9 mouse cellular contexts compared by ENCODE assay signal in genomic region chr2:114057303-114057853, GRCm38 (mm10). TPM values are rescaled to one million over a fixed set of nuclear protein-coding genes. Genes with fewer than 3 reads are reported as not detected.
DNase-seq lines count a peak whose midpoint lies in the region; ATAC-seq and TF ChIP-seq lines count a peak whose summit lies in the region.
"Had no signal": no experiment of that assay in that cellular context is flagged by ENCODE, and none has a peak within 500 bp of the region (broad histone marks: within the 10 kb centered on the region; RNA-seq: fewer than 3 reads in every experiment).

No protein-coding gene starts in this region.

- no peaks in the 10 kb centered on the region for H3K27me3 ChIP-seq in forebrain, postnatal 0 days (ENCODE audit: insufficient read depth, low read length)
- no peaks in the 10 kb centered on the region for H3K27me3 ChIP-seq in hindbrain, embryonic 15.5 days
- no peaks in the 10 kb centered on the region for H3K27me3 ChIP-seq in midbrain, postnatal 0 days (ENCODE audit: insufficient read depth, low read length)

- no peak overlapping the region for H3K4me3 ChIP-seq in forebrain, postnatal 0 days (ENCODE audit: low read depth, low read length)
- H3K4me3 ChIP-seq in hindbrain, embryonic 15.5 days, result no peak overlapping the region
- no peak overlapping the region for H3K4me3 ChIP-seq in midbrain, postnatal 0 days (ENCODE audit: low read depth, low read length)

- TF ChIP-seq CTCF in forebrain, postnatal 0 days (IDR thresholded peaks at IDR 0.05; ENCODE audit: low read depth), result no peak
- TF ChIP-seq CTCF in midbrain, postnatal 0 days (IDR thresholded peaks at IDR 0.05), result no peak

- no peaks in the 10 kb centered on the region for H3K4me1 ChIP-seq in forebrain, postnatal 0 days (ENCODE audit: insufficient read depth)
- no peaks in the 10 kb centered on the region for H3K4me1 ChIP-seq in hindbrain, embryonic 15.5 days (replicated peaks)
- peaks cover 4% of the 10 kb centered on the region for H3K4me1 ChIP-seq in midbrain, postnatal 0 days (ENCODE audit: insufficient read depth, low read length)

- peak; percentile 18; the same call in 1 of the 2 replicates for ATAC-seq in forebrain, postnatal 0 days
- peak; percentile 59; the same call in 1 of the 2 replicates for ATAC-seq in hindbrain, embryonic 15.5 days (ENCODE audit: low FRiP score, low read depth)
- peak; percentile 38 for ATAC-seq in midbrain, postnatal 0 days (ENCODE audit: low FRiP score)

- H3K9me3 ChIP-seq in forebrain, postnatal 0 days (ENCODE audit: low read length), result no peaks in the 10 kb centered on the region
- H3K9me3 ChIP-seq in hindbrain, embryonic 15.5 days, result no peaks in the 10 kb centered on the region
- H3K9me3 ChIP-seq in midbrain, postnatal 0 days (ENCODE audit: low read length), result no peaks in the 10 kb centered on the region

- peak; percentile 11 for DNase-seq in embryo, embryonic 10.5 days (ENCODE audit: low spot score)
- DNase-seq in embryo, embryonic 10 days (ENCODE audit: low spot score), result no peak
- DNase-seq in adrenal gland, adult 8-10 months, result peak; percentile 77
- DNase-seq in forebrain, postnatal 0 days, result no peak
- peak; percentile 25 for DNase-seq in midbrain, postnatal 0 days (ENCODE audit: low spot score)
- no peak for DNase-seq in spleen, postnatal 10 days (ENCODE audit: low spot score in 2 of 2)
- no peak for DNase-seq in frontal cortex, postnatal 10 days (ENCODE audit: low spot score in 2 of 2)

- whole genome bisulfite sequencing in forebrain, postnatal 0 days, result 19% methylated on average over 10 of the region's 10 CpGs
- WGBS in hindbrain, embryonic 15.5 days, result 39% methylated on average over 10 of the region's 10 CpGs
- WGBS in midbrain, postnatal 0 days, result 8% methylated on average over 10 of the region's 10 CpGs

- no peaks in the 10 kb centered on the region for H3K36me3 ChIP-seq in forebrain, postnatal 0 days (ENCODE audit: insufficient read depth)
- H3K36me3 ChIP-seq in hindbrain, embryonic 15.5 days, result no peaks in the 10 kb centered on the region
- H3K36me3 ChIP-seq in midbrain, postnatal 0 days (ENCODE audit: insufficient read depth, low read length), result no peaks in the 10 kb centered on the region

- H3K27ac ChIP-seq in forebrain, postnatal 0 days (ENCODE audit: low read depth, low read length), result no peak overlapping the region
- H3K27ac ChIP-seq in hindbrain, embryonic 15.5 days (replicated peaks), result no peak overlapping the region
- H3K27ac ChIP-seq in midbrain, postnatal 0 days (ENCODE audit: low read depth, low read length), result no peak overlapping the region

- H3K4me2 ChIP-seq in forebrain, postnatal 0 days (ENCODE audit: low read depth), result no peak overlapping the region
- 0 out of 2 replicates have a peak overlapping the region, but pooled peaks have one; percentile 3 for H3K4me2 ChIP-seq in hindbrain, embryonic 15.5 days
- no peak overlapping the region for H3K4me2 ChIP-seq in midbrain, postnatal 0 days (ENCODE audit: low read depth, low read length, poor library complexity, severe bottlenecking)

- no peak overlapping the region for H3K9ac ChIP-seq in forebrain, postnatal 0 days
- H3K9ac ChIP-seq in hindbrain, embryonic 15.5 days, result no peak overlapping the region
- no peak overlapping the region for H3K9ac ChIP-seq in midbrain, postnatal 0 days (replicated peaks; ENCODE audit: low read length, poor library complexity, severe bottlenecking)

RNA-seq across cellular contexts. Expression of gene Actc1, which starts 4.0 kb away (rescaled TPM):
- not detected for total RNA-seq in adrenal gland, adult 8-10 months (2022)
- total RNA-seq in forebrain, postnatal 0 days (2014; rRNA removed), result 0.46 and 1.4 TPM in 2 replicates
- 0.17 and 0.19 TPM in 2 replicates for polyA plus RNA-seq in forebrain, postnatal 0 days (2015; fragmentation: Nextera tagmentation; extraction: Ambion mirVana)
- 1.4 and 6.4 TPM in 2 replicates for polyA plus RNA-seq in hindbrain, embryonic 15.5 days (2015; fragmentation: Nextera tagmentation; extraction: Ambion mirVana)
- total RNA-seq in midbrain, postnatal 0 days (2014; rRNA removed), result 2.6 TPM in 1 of 2 replicates, not detected in the other
- polyA plus RNA-seq in midbrain, postnatal 0 days (2015; fragmentation: Nextera tagmentation; extraction: Ambion mirVana), result 0.17 and 0.18 TPM in 2 replicates
- total RNA-seq: common myeloid progenitor, adult 5-6 weeks had no signal

RNA-seq across cellular contexts. Expression of gene Gjd2, which starts 44.0 kb away (rescaled TPM):
- total RNA-seq in adrenal gland, adult 8-10 months (2022), result 1 to 10 TPM; 4.4 to 6.1 (median 5.5) TPM
- total RNA-seq in forebrain, postnatal 0 days (2014; rRNA removed), result 26.4 and 37.7 TPM in 2 replicates
- 4.2 and 6.6 TPM in 2 replicates for polyA plus RNA-seq in forebrain, postnatal 0 days (2015; fragmentation: Nextera tagmentation; extraction: Ambion mirVana)
- polyA plus RNA-seq in hindbrain, embryonic 15.5 days (2015; fragmentation: Nextera tagmentation; extraction: Ambion mirVana), result 10.9 and 11.8 TPM in 2 replicates
- total RNA-seq in midbrain, postnatal 0 days (2014; rRNA removed), result 73.3 TPM in 2 replicates
- 11.1 and 13.2 TPM in 2 replicates for polyA plus RNA-seq in midbrain, postnatal 0 days (2015; fragmentation: Nextera tagmentation; extraction: Ambion mirVana)
- total RNA-seq: common myeloid progenitor, adult 5-6 weeks had no signal

Comparison
In these comparisons a context has a peak if more than half of its experiments do, and no peak if none do; other contexts are left out.
1. DNase-seq: peak in embryo, embryonic 10.5 days (single experiment), adrenal gland, adult 8-10 months (single experiment) and midbrain, postnatal 0 days (single experiment); none in embryo, embryonic 10 days (single experiment), forebrain, postnatal 0 days (single experiment), spleen, postnatal 10 days (0 of 2) and frontal cortex, postnatal 10 days (0 of 2).
2. Peak in every context shown above with its lines, with median percentiles within 50 percentile points of each other: ATAC-seq.